Mouse (Mus musculus): ENCODE data around the gene Irak1bp1.

DNA sequence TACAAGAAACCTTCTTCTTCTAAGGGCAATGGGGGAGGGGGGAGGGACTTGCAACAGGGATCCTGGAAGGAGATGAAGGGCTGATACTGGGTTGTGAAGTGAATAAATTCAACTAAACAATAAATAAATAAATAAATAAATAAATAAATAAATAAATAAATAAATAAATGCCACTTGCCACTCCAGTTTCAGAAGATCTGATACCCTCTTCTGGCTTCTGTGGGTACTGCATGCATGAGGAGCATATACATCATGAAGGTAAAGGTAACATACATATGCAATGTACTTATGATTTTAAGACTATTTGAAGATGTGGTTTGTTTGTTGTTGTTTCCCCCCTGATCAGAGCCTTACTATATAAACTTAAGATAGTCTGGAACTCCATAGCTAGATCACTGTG, 54.8 kb downstream of the Irak1bp1 start:
- TF ChIP-seq MAX (IDR thresholded peaks at IDR 0.05; ENCODE audit: low read depth) (no peak), MYOG (IDR thresholded peaks at IDR 0.05; ENCODE audit: control insufficient read depth in 1 of 3, insufficient read depth in 1 of 3, insufficient read length in 2 of 3, low read depth in 2 of 3) (no peak), E2F4 (IDR thresholded peaks at IDR 0.05; ENCODE audit: insufficient read depth) (no peak), POLR2AphosphoS2 (IDR thresholded peaks at IDR 0.05; ENCODE audit: insufficient read length, low read depth) (no peak), POLR2A (IDR thresholded peaks at IDR 0.05; ENCODE audit: insufficient read length, low read depth) (no peak), MYOD1 (IDR thresholded peaks at IDR 0.05; ENCODE audit: control insufficient read depth in 1 of 3, insufficient read length in 2 of 3, low read depth in 2 of 3) (no peak), CEBPB (IDR thresholded peaks at IDR 0.05; ENCODE audit: insufficient read depth, poor library complexity, severe bottlenecking) (no peak), SRF (IDR thresholded peaks at IDR 0.05; ENCODE audit: control insufficient read depth, insufficient read length, low read depth) (no peak), TCF12 (IDR thresholded peaks at IDR 0.05; ENCODE audit: insufficient read depth, poor library complexity, severe bottlenecking) (no peak), TCF3 (IDR thresholded peaks at IDR 0.05; ENCODE audit: insufficient read length, low read depth) (no peak), USF1 (IDR thresholded peaks at IDR 0.05; ENCODE audit: low read depth) (no peak)

Measured in myocyte (in vitro differentiated cells).